Mouse (Mus musculus): ENCODE data around the gene Ppp1r8. TPM values are rescaled to one million over a fixed set of nuclear protein-coding genes. Genes with fewer than 3 reads are reported as not detected.
A peak's percentile ranks its signal among the peaks of the same experiment; 100 is the strongest.
"Not testable (repeated sequence)": the region's sequence is repeated elsewhere in the genome, so short reads cannot be mapped to it uniquely, and the experiment has no call there.

The Ppp1r8 gene
- polyA plus RNA-seq, 1 experiment from 2014 or later = 46.9 TPM

- peaks cover 6% of the 10 kb centered on the region; the same call in 1 of the 2 replicates for H3K4me1 ChIP-seq
- no peak overlapping the region for H3K27ac ChIP-seq
- H3K4me2 ChIP-seq = no peak overlapping the region
- WGBS = 85% methylated on average over 5 of the region's 5 CpGs
- no peak overlapping the region for H3K4me3 ChIP-seq (replicated peaks)
- no peak overlapping the region for H3K9ac ChIP-seq
- no peaks in the 10 kb centered on the region for H3K9me3 ChIP-seq
- H3K36me3 ChIP-seq = no peaks in the 10 kb centered on the region
- no peak for ATAC-seq (ENCODE audit: insufficient read depth, low FRiP score, low read depth)
- no peaks in the 10 kb centered on the region for H3K27me3 ChIP-seq (replicated peaks)
Measured at GRCm38 (mm10) chr4:132805146-132805545, 37.8 kb downstream of the Ppp1r8 start.

- H3K9me3 ChIP-seq = no peaks in the 10 kb centered on the region
- no peaks in the 10 kb centered on the region for H3K36me3 ChIP-seq
- peaks cover 6% of the 10 kb centered on the region; the same call in 1 of the 2 replicates for H3K4me1 ChIP-seq
- no peaks in the 10 kb centered on the region for H3K27me3 ChIP-seq (replicated peaks)
- no peak overlapping the region for H3K4me2 ChIP-seq
- no peak for ATAC-seq (ENCODE audit: insufficient read depth, low FRiP score, low read depth)
- H3K27ac ChIP-seq = no peak overlapping the region
- H3K4me3 ChIP-seq (replicated peaks) = no peak overlapping the region
- 87% methylated on average over 6 of the region's 6 CpGs for WGBS
- H3K9ac ChIP-seq = no peak overlapping the region
Measured at GRCm38 (mm10) chr4:132804331-132804730, 38.6 kb downstream of the Ppp1r8 start.

- Histone ChIP-seq H3K9me3 (no peaks in the 10 kb centered on the region), H3K9ac (no peak overlapping the region), H3K4me2 (no peak overlapping the region), H3K27me3 (replicated peaks) (no peaks in the 10 kb centered on the region), H3K27ac (no peak overlapping the region), H3K4me3 (replicated peaks) (no peak overlapping the region), H3K4me1 (peaks cover 6% of the 10 kb centered on the region; the same call in 1 of the 2 replicates), H3K36me3 (no peaks in the 10 kb centered on the region)
- 95% methylated on average over 7 of the region's 7 CpGs for WGBS
- ATAC-seq (ENCODE audit: insufficient read depth, low FRiP score, low read depth) = no peak
Measured at GRCm38 (mm10) chr4:132803876-132804275, 39.1 kb downstream of the Ppp1r8 start.

GRCm38 (mm10) chr4:132803212-132803611, 39.8 kb downstream of the Ppp1r8 start:
- no peak for ATAC-seq (ENCODE audit: insufficient read depth, low FRiP score, low read depth)

GRCm38 (mm10) chr4:132802171-132802637, 40.8 kb downstream of the Ppp1r8 start:
- Histone ChIP-seq H3K27ac (peak overlapping the region; percentile 35; the same call in 1 of the 2 replicates), H3K4me1 (no peaks in the 10 kb centered on the region), H3K27me3 (replicated peaks) (no peaks in the 10 kb centered on the region), H3K9ac (no peak overlapping the region), H3K36me3 (no peaks in the 10 kb centered on the region), H3K4me2 (peak overlapping the region; percentile 14; the same call in 1 of the 2 replicates), H3K9me3 (no peaks in the 10 kb centered on the region), H3K4me3 (replicated peaks) (no peak overlapping the region)
- no peak for ATAC-seq (ENCODE audit: insufficient read depth, low FRiP score, low read depth)
- 57% methylated on average over 16 of the region's 16 CpGs for WGBS

More at GRCm38 (mm10) chr4:132803212-132803611, 39.8 kb downstream of the Ppp1r8 start:
- Histone ChIP-seq H3K27ac (no peak overlapping the region), H3K4me1 (no peaks in the 10 kb centered on the region), H3K4me3 (replicated peaks) (no peak overlapping the region), H3K9ac (no peak overlapping the region), H3K9me3 (no peaks in the 10 kb centered on the region), H3K36me3 (no peaks in the 10 kb centered on the region), H3K4me2 (no peak overlapping the region), H3K27me3 (replicated peaks) (no peaks in the 10 kb centered on the region)
- WGBS = 81% methylated on average over 5 of the region's 5 CpGs

- no peak overlapping the region for H3K4me3 ChIP-seq (replicated peaks)
- H3K9me3 ChIP-seq = no peaks in the 10 kb centered on the region
- no peaks in the 10 kb centered on the region for H3K27me3 ChIP-seq (replicated peaks)
- H3K27ac ChIP-seq = no peak overlapping the region
- peak overlapping the region; percentile 14; the same call in 1 of the 2 replicates for H3K4me2 ChIP-seq
- no peaks in the 10 kb centered on the region for H3K4me1 ChIP-seq
- ATAC-seq (ENCODE audit: insufficient read depth, low FRiP score, low read depth) = no peak
- H3K9ac ChIP-seq = no peak overlapping the region
- H3K36me3 ChIP-seq = no peaks in the 10 kb centered on the region
- 83% methylated on average over 18 of the region's 18 CpGs for WGBS
Measured at GRCm38 (mm10) chr4:132801176-132802077, 41.5 kb downstream of the Ppp1r8 start.

GRCm38 (mm10) chr4:132799845-132800244, 43.1 kb downstream of the Ppp1r8 start:
- 85% methylated on average over 4 of the region's 4 CpGs for WGBS
- no peak for ATAC-seq (ENCODE audit: insufficient read depth, low FRiP score, low read depth)
- no peaks in the 10 kb centered on the region for H3K9me3 ChIP-seq
- no peak overlapping the region for H3K9ac ChIP-seq
- no peaks in the 10 kb centered on the region; the same call in 1 of the 2 replicates for H3K27me3 ChIP-seq (replicated peaks)
- no peaks in the 10 kb centered on the region for H3K36me3 ChIP-seq
- no peak overlapping the region for H3K4me3 ChIP-seq (replicated peaks)
- H3K4me1 ChIP-seq = peaks cover 6% of the 10 kb centered on the region; the same call in 1 of the 2 replicates
- no peak overlapping the region for H3K27ac ChIP-seq
- H3K4me2 ChIP-seq = no peak overlapping the region

- H3K36me3 ChIP-seq; ATAC-seq (ENCODE audit: insufficient read depth, low FRiP score, low read depth); H3K9me3 ChIP-seq; H3K4me2 ChIP-seq; H3K9ac ChIP-seq; H3K27me3 ChIP-seq (replicated peaks); H3K4me1 ChIP-seq; H3K27ac ChIP-seq; H3K4me3 ChIP-seq (replicated peaks): not testable (repeated sequence)
- 85% methylated on average over 3 of the region's 3 CpGs for WGBS
Measured at GRCm38 (mm10) chr4:132798666-132799065, 44.3 kb downstream of the Ppp1r8 start.

- Histone ChIP-seq H3K9ac (no peak overlapping the region), H3K4me1 (peaks cover 6% of the 10 kb centered on the region; the same call in 1 of the 2 replicates), H3K27ac (no peak overlapping the region), H3K4me3 (replicated peaks) (no peak overlapping the region), H3K36me3 (no peaks in the 10 kb centered on the region), H3K27me3 (replicated peaks) (no peaks in the 10 kb centered on the region; the same call in 1 of the 2 replicates), H3K9me3 (no peaks in the 10 kb centered on the region), H3K4me2 (no peak overlapping the region)
- no peak for ATAC-seq (ENCODE audit: insufficient read depth, low FRiP score, low read depth)
- WGBS = 66% methylated on average over 4 of the region's 4 CpGs
Measured at GRCm38 (mm10) chr4:132798028-132798427, 44.9 kb downstream of the Ppp1r8 start.

- H3K4me2 ChIP-seq = no peak overlapping the region
- H3K9me3 ChIP-seq = no peaks in the 10 kb centered on the region
- WGBS = 68% methylated on average over 1 of the region's 1 CpGs
- no peak overlapping the region for H3K4me3 ChIP-seq (replicated peaks)
- H3K9ac ChIP-seq = no peak overlapping the region
- H3K36me3 ChIP-seq = no peaks in the 10 kb centered on the region
- peaks cover 6% of the 10 kb centered on the region; the same call in 1 of the 2 replicates for H3K4me1 ChIP-seq
- H3K27ac ChIP-seq = no peak overlapping the region
- ATAC-seq (ENCODE audit: insufficient read depth, low FRiP score, low read depth) = no peak
- no peaks in the 10 kb centered on the region; the same call in 1 of the 2 replicates for H3K27me3 ChIP-seq (replicated peaks)
Measured at GRCm38 (mm10) chr4:132797461-132797860, 45.5 kb downstream of the Ppp1r8 start.

GRCm38 (mm10) chr4:132796196-132796886, 46.6 kb downstream of the Ppp1r8 start, which contains the start of gene Themis2:
Themis2 (minus strand) TSS chr4:132796387.
- H3K9ac ChIP-seq = peak within 1 kb of the TSS; percentile 27; the same call in 1 of the 2 replicates
- peaks cover 6% of the 10 kb centered on the region; the same call in 1 of the 2 replicates for H3K4me1 ChIP-seq
- no peaks in the 10 kb centered on the region; the same call in 1 of the 2 replicates for H3K27me3 ChIP-seq (replicated peaks)
- no peak within 1 kb of the TSS for H3K27ac ChIP-seq
- ATAC-seq (ENCODE audit: insufficient read depth, low FRiP score, low read depth) = 0 out of 2 replicates have a peak, but pooled peaks have one; percentile 56
- 2% methylated on average over 21 of the region's 21 CpGs for WGBS
- no peaks in the 10 kb centered on the region for H3K36me3 ChIP-seq
- H3K4me2 ChIP-seq = peak within 1 kb of the TSS; percentile 58
- H3K4me3 ChIP-seq (replicated peaks) = peak within 1 kb of the TSS; percentile 37
- H3K9me3 ChIP-seq = no peaks in the 10 kb centered on the region

Data from stomach, embryonic 15.5 days (tissue).